Mouse (Mus musculus) c-Kit-negative CD71-positive TER-119-positive erythroid progenitor cells, embryonic 14.5 days (primary cell): Measurements from ENCODE around the gene Shroom3.
"Not testable (repeated sequence)": the region's sequence is repeated elsewhere in the genome, so short reads cannot be mapped to it uniquely, and the experiment has no call there.

Experiments
- DNase-seq: peaks from one replicate; pipeline ENCODE4 v3.0.0-alpha.2; 2013; ENCODE audit warnings: low read depth, low spot score

Shroom3 gene

GRCm38 (mm10) chr5:92890902-92891301 is 207.7 kb downstream of the Shroom3 start:
- no peak for DNase-seq

GRCm38 (mm10) chr5:92893284-92893683 is 210.0 kb downstream of the Shroom3 start:
- no peak for DNase-seq

GRCm38 (mm10) chr5:92893711-92894110 is 210.5 kb downstream of the Shroom3 start:
- no peak for DNase-seq

- DNase-seq, result no peak
Measured at GRCm38 (mm10) chr5:92895877-92896276, 212.6 kb downstream of the Shroom3 start.

- DNase-seq, result no peak
Measured at GRCm38 (mm10) chr5:92896725-92897280, 213.6 kb downstream of the Shroom3 start.

- no peak for DNase-seq
Measured at GRCm38 (mm10) chr5:92897766-92898745, 214.8 kb downstream of the Shroom3 start.

- no peak for DNase-seq
Measured at GRCm38 (mm10) chr5:92900470-92900869, 217.2 kb downstream of the Shroom3 start.

GRCm38 (mm10) chr5:92901870-92902269 is 218.6 kb downstream of the Shroom3 start:
- DNase-seq, result no peak

- DNase-seq, result no peak
Measured at GRCm38 (mm10) chr5:92905146-92905545, 221.9 kb downstream of the Shroom3 start.

- DNase-seq, result no peak
Measured at GRCm38 (mm10) chr5:92905594-92906008, 222.4 kb downstream of the Shroom3 start.

GRCm38 (mm10) chr5:92908227-92908626 is 225.0 kb downstream of the Shroom3 start:
- DNase-seq, result no peak

GRCm38 (mm10) chr5:92910838-92911237 is 227.6 kb downstream of the Shroom3 start:
- DNase-seq, result no peak

- DNase-seq, result no peak
Measured at GRCm38 (mm10) chr5:92915421-92915820, 232.2 kb downstream of the Shroom3 start.

GRCm38 (mm10) chr5:92917755-92918154 is 234.5 kb downstream of the Shroom3 start:
- DNase-seq, result no peak

GRCm38 (mm10) chr5:92918170-92918569 is 234.9 kb downstream of the Shroom3 start:
- DNase-seq, result no peak

GRCm38 (mm10) chr5:92918866-92919265 is 235.6 kb downstream of the Shroom3 start:
- no peak for DNase-seq

GRCm38 (mm10) chr5:92919390-92919789 is 236.2 kb downstream of the Shroom3 start:
- DNase-seq, result no peak

- no peak for DNase-seq
Measured at GRCm38 (mm10) chr5:92920984-92921383, 237.7 kb downstream of the Shroom3 start.

GRCm38 (mm10) chr5:92921728-92922127 is 238.5 kb downstream of the Shroom3 start:
- no peak for DNase-seq

- DNase-seq, result not testable (repeated sequence)
Measured at GRCm38 (mm10) chr5:92922981-92923380, 239.7 kb downstream of the Shroom3 start.

- DNase-seq, result no peak
Measured at GRCm38 (mm10) chr5:92924851-92925477, 241.7 kb downstream of the Shroom3 start.

GRCm38 (mm10) chr5:92927667-92928066 is 244.4 kb downstream of the Shroom3 start:
- DNase-seq, result no peak
